Mouse (Mus musculus): ENCODE measurements around the gene Rnf207. TPM values are rescaled to one million over a fixed set of nuclear protein-coding genes. Genes with fewer than 3 reads are reported as not detected.

Rnf207 gene
- polyA plus RNA-seq, 1 experiment from 2014 or later, result 0.68 TPM

GRCm38 (mm10) chr4:152345120-152345889 is 26.5 kb upstream of the Rnf207 start:
- WGBS, result 58% methylated on average over 7 of the region's 7 CpGs
- Histone ChIP-seq H3K27me3 (peaks cover 77% of the 10 kb centered on the region), H3K27ac (no peak overlapping the region), H3K9me3 (no peaks in the 10 kb centered on the region), H3K4me2 (no peak overlapping the region), H3K36me3 (no peaks in the 10 kb centered on the region), H3K4me3 (replicated peaks) (no peak overlapping the region), H3K4me1 (replicated peaks) (peaks cover 6% of the 10 kb centered on the region), H3K9ac (replicated peaks) (no peak overlapping the region)
- no peak for ATAC-seq (ENCODE audit: insufficient number of reproducible peaks, insufficient read depth, low FRiP score, low TSS enrichment, low read depth)

- Histone ChIP-seq H3K27ac (no peak overlapping the region), H3K9me3 (no peaks in the 10 kb centered on the region), H3K4me3 (replicated peaks) (no peak overlapping the region), H3K9ac (replicated peaks) (no peak overlapping the region), H3K36me3 (no peaks in the 10 kb centered on the region), H3K27me3 (peaks cover 77% of the 10 kb centered on the region), H3K4me1 (replicated peaks) (peaks cover 4% of the 10 kb centered on the region), H3K4me2 (no peak overlapping the region)
- ATAC-seq (ENCODE audit: insufficient number of reproducible peaks, insufficient read depth, low FRiP score, low TSS enrichment, low read depth), result no peak
- WGBS, result 53% methylated on average over 7 of the region's 7 CpGs
Measured at GRCm38 (mm10) chr4:152344651-152345050, 25.9 kb upstream of the Rnf207 start.

- no peak overlapping the region for H3K4me3 ChIP-seq (replicated peaks)
- H3K4me2 ChIP-seq, result no peak overlapping the region
- no peaks in the 10 kb centered on the region for H3K9me3 ChIP-seq
- 20% methylated on average over 5 of the region's 5 CpGs for WGBS
- H3K36me3 ChIP-seq, result no peaks in the 10 kb centered on the region
- no peak overlapping the region for H3K27ac ChIP-seq
- no peak overlapping the region for H3K9ac ChIP-seq (replicated peaks)
- peaks cover 77% of the 10 kb centered on the region for H3K27me3 ChIP-seq
- no peak for ATAC-seq (ENCODE audit: insufficient number of reproducible peaks, insufficient read depth, low FRiP score, low TSS enrichment, low read depth)
- peaks cover 16% of the 10 kb centered on the region for H3K4me1 ChIP-seq (replicated peaks)
Measured at GRCm38 (mm10) chr4:152343296-152343695, 24.5 kb upstream of the Rnf207 start.

- no peak for ATAC-seq (ENCODE audit: insufficient number of reproducible peaks, insufficient read depth, low FRiP score, low TSS enrichment, low read depth)
- no peak overlapping the region for H3K4me3 ChIP-seq (replicated peaks)
Measured at GRCm38 (mm10) chr4:152340584-152341284, 21.9 kb upstream of the Rnf207 start.

GRCm38 (mm10) chr4:152339293-152339790 is 20.5 kb upstream of the Rnf207 start:
- Histone ChIP-seq H3K4me1 (replicated peaks) (peaks cover 16% of the 10 kb centered on the region), H3K9ac (replicated peaks) (peak overlapping the region; percentile 66), H3K9me3 (no peaks in the 10 kb centered on the region), H3K4me3 (replicated peaks) (peak overlapping the region; percentile 62), H3K4me2 (peak overlapping the region; percentile 99), H3K27me3 (peaks cover 90% of the 10 kb centered on the region), H3K36me3 (peaks cover 18% of the 10 kb centered on the region), H3K27ac (no peak overlapping the region)
- no peak for ATAC-seq (ENCODE audit: insufficient number of reproducible peaks, insufficient read depth, low FRiP score, low TSS enrichment, low read depth)
- WGBS, result 2% methylated on average over 13 of the region's 26 CpGs

More at GRCm38 (mm10) chr4:152340584-152341284, 21.9 kb upstream of the Rnf207 start:
- no peak overlapping the region for H3K9ac ChIP-seq (replicated peaks)
- H3K27ac ChIP-seq, result no peak overlapping the region
- peaks cover 5% of the 10 kb centered on the region for H3K36me3 ChIP-seq
- H3K4me2 ChIP-seq, result no peak overlapping the region
- peaks cover 88% of the 10 kb centered on the region for H3K27me3 ChIP-seq
- H3K9me3 ChIP-seq, result no peaks in the 10 kb centered on the region
- H3K4me1 ChIP-seq (replicated peaks), result peaks cover 16% of the 10 kb centered on the region
- 35% methylated on average over 15 of the region's 15 CpGs for WGBS

GRCm38 (mm10) chr4:152338419-152339292 is 19.9 kb upstream of the Rnf207 start, which contains the start of gene Chd5:
Gene Chd5 (plus strand): TSS chr4:152338651.
- 2% methylated on average over 85 of the region's 120 CpGs for WGBS
- H3K4me2 ChIP-seq, result peak within 1 kb of the TSS; percentile 99
- H3K36me3 ChIP-seq, result peaks cover 25% of the 10 kb centered on the region
- peaks cover 16% of the 10 kb centered on the region for H3K4me1 ChIP-seq (replicated peaks)
- H3K27ac ChIP-seq, result no peak within 1 kb of the TSS
- H3K4me3 ChIP-seq (replicated peaks), result peak within 1 kb of the TSS; percentile 62
- ATAC-seq (ENCODE audit: insufficient number of reproducible peaks, insufficient read depth, low FRiP score, low TSS enrichment, low read depth), result no peak
- peak within 1 kb of the TSS; percentile 66 for H3K9ac ChIP-seq (replicated peaks)
- H3K9me3 ChIP-seq, result no peaks in the 10 kb centered on the region
- H3K27me3 ChIP-seq, result peaks cover 84% of the 10 kb centered on the region

- no peak overlapping the region for H3K27ac ChIP-seq
- H3K27me3 ChIP-seq, result peaks cover 76% of the 10 kb centered on the region
- peaks cover 34% of the 10 kb centered on the region for H3K36me3 ChIP-seq
- no peak for ATAC-seq (ENCODE audit: insufficient number of reproducible peaks, insufficient read depth, low FRiP score, low TSS enrichment, low read depth)
- H3K9ac ChIP-seq (replicated peaks), result no peak overlapping the region
- H3K4me1 ChIP-seq (replicated peaks), result peaks cover 16% of the 10 kb centered on the region
- 32% methylated on average over 6 of the region's 6 CpGs for WGBS
- H3K4me2 ChIP-seq, result no peak overlapping the region
- no peak overlapping the region for H3K4me3 ChIP-seq (replicated peaks)
- H3K9me3 ChIP-seq, result no peaks in the 10 kb centered on the region
Measured at GRCm38 (mm10) chr4:152337772-152338171, 19.0 kb upstream of the Rnf207 start.

- Histone ChIP-seq H3K9me3 (no peaks in the 10 kb centered on the region), H3K9ac (replicated peaks) (no peak overlapping the region), H3K4me2 (no peak overlapping the region), H3K4me1 (replicated peaks) (peaks cover 2% of the 10 kb centered on the region), H3K4me3 (replicated peaks) (no peak overlapping the region), H3K27ac (no peak overlapping the region), H3K36me3 (peaks cover 76% of the 10 kb centered on the region), H3K27me3 (peaks cover 35% of the 10 kb centered on the region)
- no peak for ATAC-seq (ENCODE audit: insufficient number of reproducible peaks, insufficient read depth, low FRiP score, low TSS enrichment, low read depth)
- WGBS, result 95% methylated on average over 12 of the region's 12 CpGs
Measured at GRCm38 (mm10) chr4:152333587-152333986, 14.8 kb upstream of the Rnf207 start.

GRCm38 (mm10) chr4:152332952-152333351 is 14.2 kb upstream of the Rnf207 start:
- Histone ChIP-seq H3K9ac (replicated peaks) (no peak overlapping the region), H3K36me3 (peaks cover 82% of the 10 kb centered on the region), H3K4me2 (no peak overlapping the region), H3K27me3 (peaks cover 28% of the 10 kb centered on the region), H3K9me3 (no peaks in the 10 kb centered on the region), H3K4me3 (replicated peaks) (no peak overlapping the region), H3K4me1 (replicated peaks) (no peaks in the 10 kb centered on the region; the same call in 1 of the 2 replicates), H3K27ac (0 out of 2 replicates have a peak overlapping the region, but pooled peaks have one; percentile 25)
- ATAC-seq (ENCODE audit: insufficient number of reproducible peaks, insufficient read depth, low FRiP score, low TSS enrichment, low read depth), result no peak
- 46% methylated on average over 2 of the region's 2 CpGs for WGBS

- Histone ChIP-seq H3K9ac (replicated peaks) (no peak overlapping the region), H3K4me3 (replicated peaks) (no peak overlapping the region), H3K9me3 (no peaks in the 10 kb centered on the region), H3K4me2 (no peak overlapping the region), H3K27ac (no peak overlapping the region), H3K27me3 (no peaks in the 10 kb centered on the region), H3K4me1 (replicated peaks) (peaks cover 13% of the 10 kb centered on the region), H3K36me3 (peaks cover 64% of the 10 kb centered on the region)
- no peak for ATAC-seq (ENCODE audit: insufficient number of reproducible peaks, insufficient read depth, low FRiP score, low TSS enrichment, low read depth)
- 78% methylated on average over 6 of the region's 6 CpGs for WGBS
Measured at GRCm38 (mm10) chr4:152328691-152329090, 9.9 kb upstream of the Rnf207 start.
